Mouse (Mus musculus) urinary bladder, postnatal 25 days (tissue): ENCODE measurements around the gene Snca.
"Not testable (repeated sequence)": the region's sequence is repeated elsewhere in the genome, so short reads cannot be mapped to it uniquely, and the experiment has no call there.

Experiments used
- DNase-seq: peaks from one replicate; pipeline ENCODE4 v3.0.0; 2022; ENCODE audit warnings: low spot score

Snca gene

GRCm38 (mm10) chr6:60717566-60717965 is 112.1 kb downstream of the Snca start:
- no peak for DNase-seq

GRCm38 (mm10) chr6:60709997-60710471 is 119.6 kb downstream of the Snca start:
- DNase-seq: no peak

GRCm38 (mm10) chr6:60698072-60698471 is 131.6 kb downstream of the Snca start:
- no peak for DNase-seq

- DNase-seq: not testable (repeated sequence)
Measured at GRCm38 (mm10) chr6:60687048-60687447, 142.6 kb downstream of the Snca start.

- no peak for DNase-seq
Measured at GRCm38 (mm10) chr6:60682233-60682632, 147.4 kb downstream of the Snca start.
